ENCODE assay signal across 9 mouse cellular contexts in genomic region chr3:131245766-131246578, GRCm38 (mm10). TPM values are rescaled to one million over a fixed set of nuclear protein-coding genes. Genes with fewer than 3 reads are reported as not detected.
A peak's percentile ranks its signal among the peaks of the same experiment; 100 is the strongest.
DNase-seq lines count a peak whose midpoint lies in the region; ATAC-seq and TF ChIP-seq lines count a peak whose summit lies in the region.
"Had no signal": no experiment of that assay in that cellular context is flagged by ENCODE, and none has a peak within 500 bp of the region (broad histone marks: within the 10 kb centered on the region; RNA-seq: fewer than 3 reads in every experiment).

No protein-coding gene starts in this region.

- H3K79me2 ChIP-seq in C2C12 (ENCODE audit: control insufficient read depth, insufficient read depth), result no peaks in the 10 kb centered on the region

- peak; percentile 83 for DNase-seq in adrenal gland, postnatal 10 days
- DNase-seq in embryo, embryonic 11.5 days (ENCODE audit: low read depth, low spot score), result peak; percentile 65
- DNase-seq in heart, adult 9 months (ENCODE audit: low spot score in 2 of 2), result peak; percentile 61 to 72
- peak; percentile 36 for DNase-seq in liver
- peak; percentile 39 to 55 for DNase-seq in natural killer cell, adult 2 months (ENCODE audit: low spot score in 2 of 2)
- DNase-seq in telencephalon, adult 2 months (ENCODE audit: low read depth, low spot score), result peak; percentile 46

- no peaks in the 10 kb centered on the region for H3K79me3 ChIP-seq in C2C12 (ENCODE audit: low read depth)

- no peak overlapping the region for H3K4me2 ChIP-seq in kidney, embryonic 14.5 days (replicated peaks; ENCODE audit: low read depth, low read length)

- H3K27me3 ChIP-seq in C2C12 (ENCODE audit: control insufficient read depth, insufficient read depth, insufficient read length), result no peaks in the 10 kb centered on the region
- H3K27me3 ChIP-seq in kidney, embryonic 14.5 days (ENCODE audit: control insufficient read depth, insufficient read depth, low read length), result no peaks in the 10 kb centered on the region

- no peaks in the 10 kb centered on the region for H3K36me3 ChIP-seq in C2C12 (ENCODE audit: control insufficient read depth, insufficient read depth)
- peaks cover 44% of the 10 kb centered on the region for H3K36me3 ChIP-seq in kidney, embryonic 14.5 days (ENCODE audit: control insufficient read depth, insufficient read depth, low read length)

- H3K9ac ChIP-seq in kidney, embryonic 14.5 days (ENCODE audit: low read depth, low read length), result no peak overlapping the region

- peak; percentile 55; the same call in 1 of the 2 replicates for ATAC-seq in kidney, embryonic 14.5 days (ENCODE audit: low FRiP score, low TSS enrichment)

- 56% methylated on average over 11 of the region's 11 CpGs for WGBS in kidney, embryonic 14.5 days

- H3K9me3 ChIP-seq in kidney, embryonic 14.5 days (ENCODE audit: control insufficient read depth, low read length), result no peaks in the 10 kb centered on the region

- H3K27ac ChIP-seq in kidney, embryonic 14.5 days (ENCODE audit: low read depth, low read length), result no peak overlapping the region

- peak; percentile 79 for TF ChIP-seq CTCF in C2C12 (IDR thresholded peaks at IDR 0.05; ENCODE audit: control insufficient read depth, insufficient read depth, insufficient read length)

- no peak overlapping the region for H3K4me3 ChIP-seq in C2C12 (ENCODE audit: insufficient read depth, poor library complexity, severe bottlenecking)
- no peak overlapping the region for H3K4me3 ChIP-seq in kidney, embryonic 14.5 days (ENCODE audit: low read length)
- H3K4me3 ChIP-seq: erythroblast, embryonic 14.5 days had no signal

- H3ac ChIP-seq in C2C12 (ENCODE audit: control insufficient read depth, insufficient read length, low read depth), result no peak overlapping the region

- no peaks in the 10 kb centered on the region for H3K4me1 ChIP-seq in kidney, embryonic 14.5 days (ENCODE audit: control insufficient read depth, insufficient read depth, low read length)

TF ChIP-seq in C2C12, 6 proteins besides CTCF, POLR2A, EP300 and RAD21:
- no peak for TF ChIP-seq USF1 (IDR thresholded peaks at IDR 0.05; ENCODE audit: low read depth)
- TF ChIP-seq MAX (IDR thresholded peaks at IDR 0.05), result no peak
- no peak for TF ChIP-seq CEBPB (IDR thresholded peaks at IDR 0.05; ENCODE audit: low read depth)
- TF ChIP-seq MYOG (IDR thresholded peaks at IDR 0.05; ENCODE audit: control insufficient read depth, extremely low read depth, insufficient read length), result no peak
- TF ChIP-seq MYOD1 (IDR thresholded peaks at IDR 0.05; ENCODE audit: control insufficient read depth, insufficient read length, low read depth), result no peak
- no peak for TF ChIP-seq FOSL1 (IDR thresholded peaks at IDR 0.05; ENCODE audit: insufficient read depth, low read length, poor library complexity, severe bottlenecking)

RNA-seq across cellular contexts. Expression of gene Hadh, which starts 25.9 kb away (rescaled TPM):
- 65.3 TPM for polyA plus RNA-seq in C2C12 (2012; fragmentation: generic; extraction: Trizol)
- total RNA-seq in adrenal gland, postnatal 10 days (2021), result 1,000 to 10,000 TPM; 1,015 to 1,070 TPM
- 130 and 134 TPM in 2 replicates for polyA plus RNA-seq in kidney, embryonic 14.5 days (2014; fragmentation: Nextera tagmentation; extraction: Ambion mirVana)

RNA-seq across cellular contexts. Expression of gene Cyp2u1, which starts 57.1 kb away (rescaled TPM):
- polyA plus RNA-seq in C2C12 (2012; fragmentation: generic; extraction: Trizol), result 2.6 TPM
- total RNA-seq in adrenal gland, postnatal 10 days (2021), result 10 to 100 TPM; 15.7 to 23.9 TPM
- 1.4 and 2.4 TPM in 2 replicates for polyA plus RNA-seq in kidney, embryonic 14.5 days (2014; fragmentation: Nextera tagmentation; extraction: Ambion mirVana)
- polyA plus RNA-seq: erythroblast, embryonic 14.5 days had no signal
